In genomic region chr11:119989115-119989564, GRCm38 (mm10) we compare ENCODE assay signal across 8 mouse cellular contexts. TPM values are rescaled to one million over a fixed set of nuclear protein-coding genes. Genes with fewer than 3 reads are reported as not detected.
DNase-seq lines count a peak whose midpoint lies in the region; ATAC-seq and TF ChIP-seq lines count a peak whose summit lies in the region.
"Had no signal": no experiment of that assay in that cellular context is flagged by ENCODE, and none has a peak within 500 bp of the region (broad histone marks: within the 10 kb centered on the region; RNA-seq: fewer than 3 reads in every experiment).

No protein-coding gene starts in this region.

- no peaks in the 10 kb centered on the region for H3K27me3 ChIP-seq in forebrain, embryonic 12.5 days
- no peaks in the 10 kb centered on the region for H3K27me3 ChIP-seq in hindbrain, embryonic 13.5 days
- no peaks in the 10 kb centered on the region for H3K27me3 ChIP-seq in liver, postnatal 0 days (ENCODE audit: insufficient read depth, low read length)

- no peaks in the 10 kb centered on the region for H3K9me3 ChIP-seq in forebrain, embryonic 12.5 days
- no peaks in the 10 kb centered on the region for H3K9me3 ChIP-seq in hindbrain, embryonic 13.5 days
- H3K9me3 ChIP-seq in liver, postnatal 0 days (ENCODE audit: low read length) = no peaks in the 10 kb centered on the region
- H3K9me3 ChIP-seq: megakaryocyte, embryonic 14.5 days had no signal

- DNase-seq in 3134 (ENCODE audit: extremely low read depth, insufficient read length, low spot score) = peak; percentile 88
- peak; percentile 91 for DNase-seq in Muller cell, postnatal 12 days (ENCODE audit: inconsistent ontology term)
- peak; percentile 78 to 89 for DNase-seq in lung, adult 18-20 months
- peak; percentile 81 for DNase-seq in retina, postnatal 1 day
- DNase-seq in liver, postnatal 0 days = no peak

- H3K27ac ChIP-seq in forebrain, embryonic 12.5 days = peak overlapping the region; percentile 65
- H3K27ac ChIP-seq in hindbrain, embryonic 13.5 days = peak overlapping the region; percentile 62
- no peak overlapping the region for H3K27ac ChIP-seq in liver, postnatal 0 days (ENCODE audit: low read depth)

- WGBS in forebrain, embryonic 12.5 days = 26% methylated on average over 10 of the region's 10 CpGs
- 20% methylated on average over 10 of the region's 10 CpGs for WGBS in hindbrain, embryonic 13.5 days
- 63% methylated on average over 10 of the region's 10 CpGs for WGBS in liver, postnatal 0 days (ENCODE audit: insufficient replicate concordance)

- H3K4me3 ChIP-seq in forebrain, embryonic 12.5 days (replicated peaks) = no peak overlapping the region
- H3K4me3 ChIP-seq in hindbrain, embryonic 13.5 days = no peak overlapping the region
- H3K4me3 ChIP-seq in liver, postnatal 0 days (ENCODE audit: low read depth, low read length) = no peak overlapping the region
- H3K4me3 ChIP-seq: megakaryocyte, embryonic 14.5 days had no signal

- peak overlapping the region; percentile 17 for H3K4me2 ChIP-seq in forebrain, embryonic 12.5 days
- 0 out of 2 replicates have a peak overlapping the region, but pooled peaks have one; percentile 1 for H3K4me2 ChIP-seq in hindbrain, embryonic 13.5 days
- no peak overlapping the region for H3K4me2 ChIP-seq in liver, postnatal 0 days (ENCODE audit: low read depth, low read length)

- TF ChIP-seq CTCF in liver, postnatal 0 days (IDR thresholded peaks at IDR 0.05; ENCODE audit: low read depth) = no peak

- no peak for TF ChIP-seq EP300 in liver, postnatal 0 days (IDR thresholded peaks at IDR 0.05; ENCODE audit: low read depth)

- 0 out of 2 replicates have a peak overlapping the region, but pooled peaks have one; percentile 12 for H3K9ac ChIP-seq in forebrain, embryonic 12.5 days
- H3K9ac ChIP-seq in hindbrain, embryonic 13.5 days = no peak overlapping the region
- no peak overlapping the region for H3K9ac ChIP-seq in liver, postnatal 0 days (replicated peaks)

- ATAC-seq in forebrain, embryonic 12.5 days (ENCODE audit: low FRiP score) = 0 out of 2 replicates have a peak, but pooled peaks have one; percentile 42
- peak; percentile 55; the same call in 1 of the 2 replicates for ATAC-seq in hindbrain, embryonic 13.5 days (ENCODE audit: low FRiP score)
- no peak for ATAC-seq in liver, postnatal 0 days

- H3K36me3 ChIP-seq in forebrain, embryonic 12.5 days (replicated peaks) = peaks cover 4% of the 10 kb centered on the region; the same call in 1 of the 2 replicates
- H3K36me3 ChIP-seq in hindbrain, embryonic 13.5 days = 0 out of 2 replicates have a peak, but pooled peaks cover 3% of the 10 kb centered on the region
- H3K36me3 ChIP-seq in liver, postnatal 0 days (replicated peaks; ENCODE audit: insufficient read depth, low read length) = peaks cover 12% of the 10 kb centered on the region

- H3K4me1 ChIP-seq in forebrain, embryonic 12.5 days = peaks cover 36% of the 10 kb centered on the region
- peaks cover 38% of the 10 kb centered on the region for H3K4me1 ChIP-seq in hindbrain, embryonic 13.5 days (replicated peaks)
- peaks cover 26% of the 10 kb centered on the region for H3K4me1 ChIP-seq in liver, postnatal 0 days (ENCODE audit: insufficient read depth)

RNA-seq across cellular contexts. Expression of gene Baiap2, which starts 46.6 kb away (rescaled TPM):
- 11.2 and 12.0 TPM in 2 replicates for polyA plus RNA-seq in forebrain, embryonic 12.5 days (2016; fragmentation: Nextera tagmentation; extraction: Ambion mirVana)
- polyA plus RNA-seq in hindbrain, embryonic 13.5 days (2015; fragmentation: Nextera tagmentation; extraction: Ambion mirVana) = 10.0 and 12.3 TPM in 2 replicates
- polyA plus RNA-seq in liver, postnatal 0 days (2015; fragmentation: Nextera tagmentation; extraction: Ambion mirVana) = 20.8 and 21.3 TPM in 2 replicates

RNA-seq across cellular contexts. Expression of gene Aatk, which starts 57.8 kb away (rescaled TPM):
- 6.1 and 7.6 TPM in 2 replicates for polyA plus RNA-seq in forebrain, embryonic 12.5 days (2016; fragmentation: Nextera tagmentation; extraction: Ambion mirVana)
- polyA plus RNA-seq in hindbrain, embryonic 13.5 days (2015; fragmentation: Nextera tagmentation; extraction: Ambion mirVana) = 24.1 and 24.3 TPM in 2 replicates
- 0.72 and 0.89 TPM in 2 replicates for polyA plus RNA-seq in liver, postnatal 0 days (2015; fragmentation: Nextera tagmentation; extraction: Ambion mirVana)
